Mouse (Mus musculus): ENCODE results near the gene A730061H03Rik.

Gene A730061H03Rik

GRCm38 (mm10) chr14:55560202-55561073 lies at the start of gene A730061H03Rik:
Gene A730061H03Rik, minus strand, starts transcription at chr14:55560406.
- peak; percentile 97 to 99 for DNase-seq

- no peak for DNase-seq
Measured at GRCm38 (mm10) chr14:55608339-55608738, 48.1 kb upstream of the A730061H03Rik start.

- DNase-seq, result no peak
Measured at GRCm38 (mm10) chr14:55605743-55606459, 45.7 kb upstream of the A730061H03Rik start.

GRCm38 (mm10) chr14:55604823-55605222 lies 44.6 kb upstream of the A730061H03Rik start:
- no peak for DNase-seq

GRCm38 (mm10) chr14:55603633-55604576 lies 43.7 kb upstream of the A730061H03Rik start:
- DNase-seq, result peak; percentile 94 to 95

- no peak for DNase-seq
Measured at GRCm38 (mm10) chr14:55603271-55603632, 43.0 kb upstream of the A730061H03Rik start, which contains the start of gene Irf9. Gene Irf9, plus strand, starts transcription at chr14:55603571.

GRCm38 (mm10) chr14:55598521-55599390 lies 38.5 kb upstream of the A730061H03Rik start:
- no peak for DNase-seq

GRCm38 (mm10) chr14:55596036-55596690 lies 36.0 kb upstream of the A730061H03Rik start:
- peak in 1 of 2 experiments; percentile 48 for DNase-seq

- peak; percentile 30 to 46 for DNase-seq
Measured at GRCm38 (mm10) chr14:55592226-55592625, 32.0 kb upstream of the A730061H03Rik start.

GRCm38 (mm10) chr14:55591331-55591891 lies 31.2 kb upstream of the A730061H03Rik start, which contains the start of gene Rnf31:
Gene Rnf31, plus strand, starts transcription at chr14:55591708.
- DNase-seq, result peak; percentile 94 to 97

- peak; percentile 92 to 95 for DNase-seq
Measured at GRCm38 (mm10) chr14:55590748-55591330, 30.6 kb upstream of the A730061H03Rik start, which contains the start of gene Psme2. Gene Psme2, minus strand, starts transcription at chr14:55591113.

- DNase-seq, result no peak
Measured at GRCm38 (mm10) chr14:55589771-55590448, 29.7 kb upstream of the A730061H03Rik start.

- no peak for DNase-seq
Measured at GRCm38 (mm10) chr14:55589271-55589670, 29.1 kb upstream of the A730061H03Rik start.

- DNase-seq, result no peak
Measured at GRCm38 (mm10) chr14:55586149-55586548, 25.9 kb upstream of the A730061H03Rik start.

GRCm38 (mm10) chr14:55585566-55585960 lies 25.4 kb upstream of the A730061H03Rik start:
- DNase-seq, result no peak

GRCm38 (mm10) chr14:55584702-55585565 lies 24.7 kb upstream of the A730061H03Rik start, which contains the start of gene Emc9:
Gene Emc9, minus strand, starts transcription at chr14:55585302.
- DNase-seq, result peak; percentile 72 to 81

GRCm38 (mm10) chr14:55584303-55584701 lies 24.1 kb upstream of the A730061H03Rik start:
- no peak for DNase-seq

- no peak for DNase-seq
Measured at GRCm38 (mm10) chr14:55581981-55582681, 21.9 kb upstream of the A730061H03Rik start.

Measured in kidney, postnatal 4 days (tissue).